Mouse (Mus musculus): ENCODE results near the gene Terf2. TPM values are rescaled to one million over a fixed set of nuclear protein-coding genes. Genes with fewer than 3 reads are reported as not detected.

Terf2 gene
- polyA plus RNA-seq, 1 experiment from 2014 or later: 17.0 TPM

- no peak overlapping the region for H3K27ac ChIP-seq
- no peaks in the 10 kb centered on the region for H3K9me3 ChIP-seq
- H3K4me2 ChIP-seq: no peak overlapping the region
- H3K4me1 ChIP-seq: no peaks in the 10 kb centered on the region
- no peak overlapping the region for H3K4me3 ChIP-seq
- ATAC-seq (ENCODE audit: borderline replicate concordance, extremely low read depth, low FRiP score, low TSS enrichment): no peak
- no peaks in the 10 kb centered on the region for H3K27me3 ChIP-seq
- 95% methylated on average over 5 of the region's 5 CpGs for WGBS
- H3K9ac ChIP-seq: no peak overlapping the region
- H3K36me3 ChIP-seq: peaks cover 69% of the 10 kb centered on the region
Measured at GRCm38 (mm10) chr8:107086018-107086417, 10.3 kb downstream of the Terf2 start.

- Histone ChIP-seq H3K4me2 (no peak overlapping the region), H3K27me3 (no peaks in the 10 kb centered on the region), H3K36me3 (peaks cover 68% of the 10 kb centered on the region), H3K9me3 (no peaks in the 10 kb centered on the region), H3K9ac (no peak overlapping the region), H3K4me3 (no peak overlapping the region), H3K27ac (no peak overlapping the region), H3K4me1 (no peaks in the 10 kb centered on the region)
- no peak for ATAC-seq (ENCODE audit: borderline replicate concordance, extremely low read depth, low FRiP score, low TSS enrichment)
- 96% methylated on average over 17 of the region's 17 CpGs for WGBS
Measured at GRCm38 (mm10) chr8:107085358-107085757, 11.0 kb downstream of the Terf2 start.

DNA sequence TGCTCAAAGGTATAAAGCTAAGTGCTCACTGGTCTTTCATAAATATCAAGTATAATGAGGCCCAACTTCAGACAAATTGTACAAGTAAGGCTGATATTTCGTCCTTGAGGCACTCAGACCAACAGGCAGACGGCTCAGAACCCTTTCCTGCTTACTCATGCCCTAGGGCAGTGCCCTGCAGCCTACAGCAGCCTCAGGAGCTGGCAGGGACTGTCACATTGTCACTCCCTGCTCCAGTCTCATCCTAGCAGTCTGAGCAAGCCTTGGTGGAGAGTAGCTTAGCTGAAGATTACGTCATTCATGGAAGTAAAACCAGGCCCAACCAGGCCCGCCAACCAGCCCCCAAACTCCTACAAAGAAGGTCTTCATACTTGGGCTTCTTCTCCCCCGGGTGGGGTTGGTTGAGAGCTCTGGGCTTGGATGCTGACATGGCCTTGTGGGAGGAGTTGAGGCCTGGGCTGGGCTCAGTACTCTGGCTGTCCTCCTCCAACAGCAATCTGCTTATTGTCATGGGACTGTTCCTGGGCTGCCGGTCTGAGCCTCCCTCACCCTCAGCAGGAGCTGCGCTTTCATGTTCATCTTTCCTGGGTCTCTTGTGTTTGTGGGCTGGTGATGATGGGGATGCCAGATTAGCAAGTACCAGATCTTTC, 20.0 kb downstream of the Terf2 start:
- Histone ChIP-seq H3K9ac (no peak overlapping the region), H3K27ac (no peak overlapping the region), H3K36me3 (peaks cover 80% of the 10 kb centered on the region), H3K27me3 (no peaks in the 10 kb centered on the region), H3K9me3 (no peaks in the 10 kb centered on the region), H3K4me3 (no peak overlapping the region), H3K4me1 (no peaks in the 10 kb centered on the region), H3K4me2 (no peak overlapping the region)
- 79% methylated on average over 7 of the region's 7 CpGs for WGBS
- ATAC-seq (ENCODE audit: borderline replicate concordance, extremely low read depth, low FRiP score, low TSS enrichment): no peak

- H3K4me2 ChIP-seq: no peak overlapping the region
- no peaks in the 10 kb centered on the region for H3K4me1 ChIP-seq
- no peaks in the 10 kb centered on the region for H3K9me3 ChIP-seq
- no peaks in the 10 kb centered on the region for H3K27me3 ChIP-seq
- no peak overlapping the region for H3K9ac ChIP-seq
- no peak overlapping the region for H3K27ac ChIP-seq
- H3K4me3 ChIP-seq: no peak overlapping the region
- peaks cover 74% of the 10 kb centered on the region for H3K36me3 ChIP-seq
- no peak for ATAC-seq (ENCODE audit: borderline replicate concordance, extremely low read depth, low FRiP score, low TSS enrichment)
- WGBS: 87% methylated on average over 1 of the region's 1 CpGs
Measured at GRCm38 (mm10) chr8:107074128-107074527, 22.2 kb downstream of the Terf2 start.

- Histone ChIP-seq H3K36me3 (peaks cover 70% of the 10 kb centered on the region), H3K9ac (no peak overlapping the region), H3K4me3 (no peak overlapping the region), H3K27ac (no peak overlapping the region), H3K27me3 (no peaks in the 10 kb centered on the region), H3K4me2 (no peak overlapping the region), H3K4me1 (no peaks in the 10 kb centered on the region), H3K9me3 (no peaks in the 10 kb centered on the region)
- no peak for ATAC-seq (ENCODE audit: borderline replicate concordance, extremely low read depth, low FRiP score, low TSS enrichment)
- WGBS: 78% methylated on average over 4 of the region's 4 CpGs
Measured at GRCm38 (mm10) chr8:107073706-107074105, 22.6 kb downstream of the Terf2 start.

- peak; percentile 49; the same call in 1 of the 2 replicates for ATAC-seq (ENCODE audit: borderline replicate concordance, extremely low read depth, low FRiP score, low TSS enrichment)
Measured at GRCm38 (mm10) chr8:107065511-107066496, 30.5 kb downstream of the Terf2 start, which contains the start of gene Tmed6. TSS of gene Tmed6 (minus strand) at chr8:107065644.

DNA sequence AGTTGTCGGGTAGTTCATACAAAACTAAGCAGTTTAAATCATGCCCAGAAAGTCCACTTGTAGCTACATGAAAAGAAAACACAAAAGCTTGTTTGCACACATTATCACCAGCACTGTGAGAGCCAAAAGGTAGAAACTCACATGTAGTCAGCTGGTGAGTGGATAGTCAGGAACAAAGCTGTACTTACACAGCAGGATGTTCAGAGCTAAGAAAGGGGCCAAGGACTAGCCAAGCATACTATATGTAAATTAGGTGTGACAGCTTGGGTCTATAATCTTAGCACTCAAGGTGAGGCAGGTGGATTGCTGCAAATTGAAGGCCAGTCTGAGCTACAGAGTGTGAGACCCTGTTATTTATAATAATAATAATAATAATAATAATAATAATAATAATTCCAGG, 33.7 kb downstream of the Terf2 start:
- Histone ChIP-seq H3K27ac (no peak overlapping the region), H3K4me1 (peaks cover 6% of the 10 kb centered on the region), H3K4me3 (no peak overlapping the region), H3K4me2 (no peak overlapping the region), H3K9ac (no peak overlapping the region), H3K27me3 (no peaks in the 10 kb centered on the region), H3K36me3 (peaks cover 17% of the 10 kb centered on the region), H3K9me3 (no peaks in the 10 kb centered on the region)
- WGBS: 87% methylated on average over 1 of the region's 1 CpGs
- ATAC-seq (ENCODE audit: borderline replicate concordance, extremely low read depth, low FRiP score, low TSS enrichment): no peak

More at GRCm38 (mm10) chr8:107065511-107066496, 30.5 kb downstream of the Terf2 start, which contains the start of gene Tmed6:
- Histone ChIP-seq H3K27ac (no peak within 1 kb of the TSS), H3K4me1 (no peaks in the 10 kb centered on the region), H3K4me3 (no peak within 1 kb of the TSS), H3K27me3 (no peaks in the 10 kb centered on the region), H3K9me3 (no peaks in the 10 kb centered on the region), H3K36me3 (peaks cover 13% of the 10 kb centered on the region; the same call in 1 of the 2 replicates), H3K9ac (no peak within 1 kb of the TSS), H3K4me2 (no peak within 1 kb of the TSS)
- 44% methylated on average over 17 of the region's 17 CpGs for WGBS

- Histone ChIP-seq H3K27me3 (no peaks in the 10 kb centered on the region), H3K9ac (peak overlapping the region; percentile 71), H3K4me3 (peak overlapping the region; percentile 88), H3K9me3 (no peaks in the 10 kb centered on the region), H3K36me3 (peaks cover 40% of the 10 kb centered on the region), H3K4me1 (peaks cover 20% of the 10 kb centered on the region), H3K4me2 (peak overlapping the region; percentile 89), H3K27ac (no peak overlapping the region)
- WGBS: under 1% methylated on average over 32 of the region's 33 CpGs
- peak; percentile 60 for ATAC-seq (ENCODE audit: borderline replicate concordance, extremely low read depth, low FRiP score, low TSS enrichment)
Measured at GRCm38 (mm10) chr8:107056973-107057369, 39.4 kb downstream of the Terf2 start.

GRCm38 (mm10) chr8:107056076-107056972, 40.0 kb downstream of the Terf2 start, which contains the start of the genes Cog8 and Nip7:
TSS of gene Cog8 (minus strand) at chr8:107056689.
TSS of gene Nip7 (plus strand) at chr8:107056877.
- WGBS: under 1% methylated on average over 87 of the region's 88 CpGs
- H3K9me3 ChIP-seq: no peaks in the 10 kb centered on the region
- peak; percentile 94 for ATAC-seq (ENCODE audit: borderline replicate concordance, extremely low read depth, low FRiP score, low TSS enrichment)
- H3K36me3 ChIP-seq: peaks cover 47% of the 10 kb centered on the region
- peak within 1 kb of the TSS; percentile 80 for H3K9ac ChIP-seq
- no peaks in the 10 kb centered on the region for H3K27me3 ChIP-seq
- peak within 1 kb of the TSS; percentile 74 for H3K27ac ChIP-seq
- H3K4me2 ChIP-seq: peak within 1 kb of the TSS; percentile 89
- H3K4me1 ChIP-seq: peaks cover 20% of the 10 kb centered on the region
- peak within 1 kb of the TSS; percentile 88 for H3K4me3 ChIP-seq

DNA sequence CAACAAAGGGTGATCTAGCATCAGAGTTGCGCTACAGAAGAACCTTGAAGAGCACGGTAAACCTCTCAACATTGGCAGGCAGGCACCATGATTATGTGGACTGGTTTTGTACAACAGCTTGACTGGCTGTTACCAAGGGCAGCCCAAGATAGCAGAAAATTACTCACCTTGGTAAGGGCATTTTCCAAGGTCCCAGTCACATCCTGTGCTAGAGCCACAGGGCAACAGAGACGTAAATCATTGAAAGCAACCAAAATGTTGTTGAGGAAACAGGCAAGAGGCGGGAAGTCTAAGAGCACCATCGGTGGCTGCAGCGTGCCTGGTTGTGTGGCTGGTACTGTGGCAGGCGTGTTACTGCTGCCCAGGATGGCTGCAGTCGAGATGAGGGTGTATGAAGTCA, 44.3 kb downstream of the Terf2 start:
- Histone ChIP-seq H3K4me3 (no peak overlapping the region), H3K36me3 (peaks cover 52% of the 10 kb centered on the region), H3K27ac (no peak overlapping the region), H3K9me3 (no peaks in the 10 kb centered on the region), H3K4me2 (no peak overlapping the region), H3K4me1 (peaks cover 22% of the 10 kb centered on the region), H3K9ac (no peak overlapping the region), H3K27me3 (no peaks in the 10 kb centered on the region)
- WGBS: 96% methylated on average over 8 of the region's 8 CpGs
- no peak for ATAC-seq (ENCODE audit: borderline replicate concordance, extremely low read depth, low FRiP score, low TSS enrichment)

DNA sequence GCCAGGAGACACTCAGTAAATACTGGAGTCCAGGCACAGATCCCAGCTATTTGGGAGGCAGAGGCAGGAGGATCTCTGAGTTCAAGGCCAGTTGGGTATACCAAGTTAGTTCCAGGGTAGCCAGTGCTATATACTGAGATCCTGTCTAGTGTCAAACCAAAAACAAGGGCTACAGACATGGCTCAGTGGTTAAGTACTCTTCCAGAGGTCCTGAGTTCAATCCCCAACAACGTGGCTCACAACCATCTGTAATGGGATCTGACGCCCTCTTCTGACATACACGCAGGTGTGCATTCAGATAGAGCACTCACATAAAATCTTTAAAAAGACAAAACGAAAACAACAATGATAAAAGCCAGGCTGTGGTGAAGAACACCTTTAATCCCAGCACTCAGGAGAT, 46.9 kb downstream of the Terf2 start:
- no peak for ATAC-seq (ENCODE audit: borderline replicate concordance, extremely low read depth, low FRiP score, low TSS enrichment)
- no peaks in the 10 kb centered on the region for H3K9me3 ChIP-seq
- WGBS: 98% methylated on average over 4 of the region's 4 CpGs
- H3K9ac ChIP-seq: no peak overlapping the region
- H3K36me3 ChIP-seq: peaks cover 75% of the 10 kb centered on the region
- peak overlapping the region; percentile 83 for H3K4me3 ChIP-seq
- no peak overlapping the region for H3K27ac ChIP-seq
- no peaks in the 10 kb centered on the region for H3K27me3 ChIP-seq
- peaks cover 15% of the 10 kb centered on the region for H3K4me1 ChIP-seq
- peak overlapping the region; percentile 87 for H3K4me2 ChIP-seq
